Mouse (Mus musculus): ENCODE measurements around the gene Pkdrej.

- TF ChIP-seq FLI1 (IDR thresholded peaks at IDR 0.05; ENCODE audit: low read length) (no peak), GATA1 (IDR thresholded peaks at IDR 0.05; ENCODE audit: borderline replicate concordance, low read length) (no peak)
Measured at GRCm38 (mm10) chr15:85867696-85868095, 46.2 kb upstream of the Pkdrej start.
